Mouse (Mus musculus): ENCODE data around the gene Disc1. TPM values are rescaled to one million over a fixed set of nuclear protein-coding genes. Genes with fewer than 3 reads are reported as not detected.
A peak's percentile ranks its signal among the peaks of the same experiment; 100 is the strongest.

Disc1 gene
- polyA plus RNA-seq, 1 experiment from 2014 or later = 2.2 TPM

DNA sequence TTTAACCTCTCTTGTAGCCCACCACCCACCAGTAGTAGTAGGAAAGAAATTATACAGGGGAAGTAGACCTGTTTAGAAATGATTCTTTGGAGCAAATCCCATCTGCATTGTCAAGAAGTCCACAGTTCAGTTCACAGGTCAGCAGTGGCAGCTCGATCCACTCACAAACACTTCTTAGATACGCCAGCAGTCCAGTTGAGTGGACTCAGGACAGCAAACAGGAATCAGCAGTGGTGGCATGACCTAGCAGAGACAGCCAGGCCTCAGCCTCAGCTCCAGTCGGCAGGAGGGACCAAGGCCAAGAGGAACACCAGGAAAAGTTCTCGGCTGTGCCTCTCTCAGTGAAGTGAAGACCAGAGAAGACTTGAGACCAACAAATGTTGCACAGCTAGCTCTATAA is 121.7 kb downstream of the Disc1 start:
- ATAC-seq (ENCODE audit: low FRiP score, low TSS enrichment) = no peak
- Histone ChIP-seq H3K4me2 (replicated peaks; ENCODE audit: low read depth, low read length) (no peak overlapping the region), H3K4me3 (ENCODE audit: low read length) (no peak overlapping the region), H3K9me3 (ENCODE audit: control insufficient read depth, low read length) (no peaks in the 10 kb centered on the region), H3K36me3 (ENCODE audit: control insufficient read depth, insufficient read depth, low read length) (no peaks in the 10 kb centered on the region), H3K4me1 (ENCODE audit: control insufficient read depth, insufficient read depth, low read length) (no peaks in the 10 kb centered on the region), H3K27me3 (ENCODE audit: control insufficient read depth, insufficient read depth, low read length) (no peaks in the 10 kb centered on the region), H3K9ac (ENCODE audit: low read depth, low read length) (no peak overlapping the region), H3K27ac (ENCODE audit: low read depth, low read length) (no peak overlapping the region)
- 88% methylated on average over 4 of the region's 4 CpGs for WGBS

DNA sequence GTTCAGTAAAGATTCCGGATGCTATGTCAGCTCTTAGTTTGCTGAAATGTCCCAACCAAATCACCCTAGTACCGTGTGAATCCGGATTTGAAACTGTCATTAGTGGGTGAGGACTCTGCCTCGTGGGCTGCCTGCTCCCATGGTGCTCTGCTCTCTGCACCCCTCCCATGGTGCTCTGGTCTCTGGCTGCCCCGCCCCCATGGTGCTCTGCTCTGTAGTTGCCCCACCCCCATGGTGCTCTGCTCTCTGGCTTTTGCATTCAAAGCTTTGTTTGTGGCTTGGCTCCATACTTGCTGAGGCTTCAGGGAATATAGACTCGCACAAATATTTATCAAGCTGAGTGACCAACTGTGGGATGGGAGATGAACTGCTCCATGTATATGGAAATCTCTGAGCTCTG is 123.1 kb downstream of the Disc1 start:
- Histone ChIP-seq H3K9me3 (ENCODE audit: control insufficient read depth, low read length) (no peaks in the 10 kb centered on the region), H3K9ac (ENCODE audit: low read depth, low read length) (no peak overlapping the region), H3K27me3 (ENCODE audit: control insufficient read depth, insufficient read depth, low read length) (no peaks in the 10 kb centered on the region), H3K4me3 (ENCODE audit: low read length) (no peak overlapping the region), H3K36me3 (ENCODE audit: control insufficient read depth, insufficient read depth, low read length) (no peaks in the 10 kb centered on the region), H3K4me2 (replicated peaks; ENCODE audit: low read depth, low read length) (no peak overlapping the region), H3K27ac (ENCODE audit: low read depth, low read length) (no peak overlapping the region), H3K4me1 (ENCODE audit: control insufficient read depth, insufficient read depth, low read length) (no peaks in the 10 kb centered on the region)
- WGBS = 87% methylated on average over 6 of the region's 6 CpGs
- ATAC-seq (ENCODE audit: low FRiP score, low TSS enrichment) = no peak

DNA sequence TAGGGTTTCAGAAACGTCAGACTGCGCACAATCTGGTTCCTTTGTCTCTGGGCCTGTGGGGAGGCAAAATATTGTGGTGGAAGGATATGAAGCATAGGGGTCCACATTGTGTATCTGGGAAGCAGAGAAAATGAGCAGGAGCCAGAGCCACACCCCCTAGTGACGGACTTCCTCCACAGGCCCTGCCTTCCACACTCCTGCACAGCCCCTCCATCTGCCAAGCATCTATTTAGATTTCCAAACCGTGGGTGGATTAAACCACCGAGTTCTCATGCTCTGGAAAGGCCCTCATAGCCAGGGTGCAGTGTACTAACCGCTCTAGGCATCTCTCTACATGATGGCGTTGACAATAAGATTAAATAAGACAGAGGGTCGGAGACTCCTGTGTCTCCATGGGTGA is 124.0 kb downstream of the Disc1 start:
- Histone ChIP-seq H3K4me1 (ENCODE audit: control insufficient read depth, insufficient read depth, low read length) (no peaks in the 10 kb centered on the region), H3K27ac (ENCODE audit: low read depth, low read length) (no peak overlapping the region), H3K4me2 (replicated peaks; ENCODE audit: low read depth, low read length) (no peak overlapping the region), H3K36me3 (ENCODE audit: control insufficient read depth, insufficient read depth, low read length) (no peaks in the 10 kb centered on the region), H3K4me3 (ENCODE audit: low read length) (no peak overlapping the region), H3K9ac (ENCODE audit: low read depth, low read length) (no peak overlapping the region), H3K9me3 (ENCODE audit: control insufficient read depth, low read length) (no peaks in the 10 kb centered on the region), H3K27me3 (ENCODE audit: control insufficient read depth, insufficient read depth, low read length) (no peaks in the 10 kb centered on the region)
- 73% methylated on average over 8 of the region's 8 CpGs for WGBS
- no peak for ATAC-seq (ENCODE audit: low FRiP score, low TSS enrichment)

DNA sequence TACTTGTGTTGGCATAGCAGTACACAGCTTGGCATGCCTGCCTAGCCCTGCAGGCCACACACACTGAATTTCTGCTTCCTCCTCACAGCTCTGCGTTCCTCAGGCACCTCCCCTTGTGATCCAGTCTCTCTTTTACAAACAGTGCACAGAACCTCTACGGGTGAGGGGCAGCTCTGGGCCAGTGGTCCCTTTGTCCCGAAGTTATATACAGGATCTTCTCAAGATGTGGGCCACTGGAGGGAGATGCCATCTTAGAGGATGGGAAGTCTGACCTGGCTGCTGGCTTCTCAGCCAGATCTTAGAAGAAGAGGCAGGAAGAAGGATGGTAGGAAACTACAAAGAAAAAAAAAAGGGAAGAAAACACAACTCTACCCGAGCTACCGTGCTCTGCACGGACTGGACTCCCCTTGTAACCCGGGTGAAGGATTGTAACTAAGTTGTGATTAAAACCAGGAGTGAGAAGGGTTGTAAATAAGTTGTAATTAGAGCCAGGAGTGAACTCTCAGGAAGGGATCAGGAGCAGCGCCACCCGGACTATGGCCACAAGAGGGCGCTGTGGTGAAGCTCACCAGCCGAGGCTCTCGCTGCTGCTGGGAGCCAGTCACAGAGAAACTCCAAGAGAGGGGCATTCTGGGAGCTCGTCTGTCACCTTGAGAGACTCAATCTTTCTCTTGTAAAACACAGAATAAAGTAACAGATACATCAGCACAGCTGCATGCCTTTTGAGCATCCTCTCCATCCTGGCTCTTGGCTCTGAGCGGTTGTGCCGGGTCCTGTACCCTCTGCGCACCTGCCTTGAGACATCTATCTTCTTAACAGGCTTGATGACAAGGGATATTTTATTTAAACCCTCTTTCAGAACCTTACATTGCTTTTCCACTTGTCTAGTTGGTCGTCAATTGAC is 129.8 kb downstream of the Disc1 start:
- H3K9me3 ChIP-seq (ENCODE audit: control insufficient read depth, low read length) = no peaks in the 10 kb centered on the region
- H3K4me3 ChIP-seq (ENCODE audit: low read length) = no peak overlapping the region
- no peaks in the 10 kb centered on the region for H3K27me3 ChIP-seq (ENCODE audit: control insufficient read depth, insufficient read depth, low read length)
- H3K4me2 ChIP-seq (replicated peaks; ENCODE audit: low read depth, low read length) = no peak overlapping the region
- WGBS = 19% methylated on average over 17 of the region's 17 CpGs
- ATAC-seq (ENCODE audit: low FRiP score, low TSS enrichment) = peak; percentile 58; the same call in 1 of the 2 replicates
- H3K9ac ChIP-seq (ENCODE audit: low read depth, low read length) = no peak overlapping the region
- H3K27ac ChIP-seq (ENCODE audit: low read depth, low read length) = no peak overlapping the region
- H3K4me1 ChIP-seq (ENCODE audit: control insufficient read depth, insufficient read depth, low read length) = peaks cover 9% of the 10 kb centered on the region; the same call in 1 of the 2 replicates
- H3K36me3 ChIP-seq (ENCODE audit: control insufficient read depth, insufficient read depth, low read length) = no peaks in the 10 kb centered on the region

DNA sequence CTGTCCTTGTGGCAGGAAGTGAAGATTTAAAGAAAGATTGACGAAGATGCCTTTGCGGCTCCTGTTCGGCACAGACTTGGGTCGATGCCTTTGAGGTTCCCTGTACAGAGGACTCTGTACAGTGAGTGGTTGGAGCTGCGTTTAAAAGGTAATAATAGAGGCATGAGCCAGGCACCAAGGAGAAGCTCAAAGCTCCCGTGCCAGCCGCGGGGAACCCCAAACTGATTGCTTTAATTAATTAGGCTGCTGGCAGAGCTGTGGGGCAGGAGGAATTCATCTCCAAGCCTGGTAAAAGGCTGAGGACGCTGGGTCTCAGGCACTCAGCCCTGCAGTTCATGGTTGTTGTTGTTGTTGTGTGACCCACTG is 130.4 kb downstream of the Disc1 start:
- Histone ChIP-seq H3K36me3 (ENCODE audit: control insufficient read depth, insufficient read depth, low read length) (no peaks in the 10 kb centered on the region), H3K27ac (ENCODE audit: low read depth, low read length) (no peak overlapping the region), H3K4me1 (ENCODE audit: control insufficient read depth, insufficient read depth, low read length) (peaks cover 9% of the 10 kb centered on the region; the same call in 1 of the 2 replicates), H3K9me3 (ENCODE audit: control insufficient read depth, low read length) (no peaks in the 10 kb centered on the region), H3K4me2 (replicated peaks; ENCODE audit: low read depth, low read length) (no peak overlapping the region), H3K9ac (ENCODE audit: low read depth, low read length) (no peak overlapping the region), H3K27me3 (ENCODE audit: control insufficient read depth, insufficient read depth, low read length) (no peaks in the 10 kb centered on the region), H3K4me3 (ENCODE audit: low read length) (no peak overlapping the region)
- no peak for ATAC-seq (ENCODE audit: low FRiP score, low TSS enrichment)
- WGBS = 58% methylated on average over 9 of the region's 9 CpGs

DNA sequence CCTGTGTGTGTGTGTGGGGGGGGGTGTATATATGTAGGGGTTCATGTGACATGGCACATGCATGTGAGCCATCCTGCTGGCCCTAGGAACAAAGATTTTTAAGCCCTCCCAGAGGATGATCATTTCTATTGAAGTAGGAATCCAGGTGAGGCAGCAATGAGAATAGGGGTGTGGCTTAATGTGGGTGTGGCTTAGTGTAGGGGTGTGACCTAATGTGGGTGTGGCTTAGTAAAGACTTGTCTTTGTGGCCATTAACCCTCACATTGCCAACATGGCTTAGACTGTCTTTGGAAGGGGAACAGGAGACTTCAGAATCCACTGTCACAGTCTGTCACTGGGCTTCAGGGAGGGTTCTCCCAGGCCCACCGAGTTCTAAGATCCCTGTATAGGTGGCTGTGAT is 130.9 kb downstream of the Disc1 start:
- Histone ChIP-seq H3K4me3 (ENCODE audit: low read length) (no peak overlapping the region), H3K27me3 (ENCODE audit: control insufficient read depth, insufficient read depth, low read length) (no peaks in the 10 kb centered on the region), H3K4me2 (replicated peaks; ENCODE audit: low read depth, low read length) (no peak overlapping the region), H3K36me3 (ENCODE audit: control insufficient read depth, insufficient read depth, low read length) (no peaks in the 10 kb centered on the region), H3K27ac (ENCODE audit: low read depth, low read length) (no peak overlapping the region), H3K4me1 (ENCODE audit: control insufficient read depth, insufficient read depth, low read length) (peaks cover 9% of the 10 kb centered on the region; the same call in 1 of the 2 replicates), H3K9me3 (ENCODE audit: control insufficient read depth, low read length) (no peaks in the 10 kb centered on the region), H3K9ac (ENCODE audit: low read depth, low read length) (no peak overlapping the region)
- WGBS = 68% methylated on average over 1 of the region's 1 CpGs
- no peak for ATAC-seq (ENCODE audit: low FRiP score, low TSS enrichment)

DNA sequence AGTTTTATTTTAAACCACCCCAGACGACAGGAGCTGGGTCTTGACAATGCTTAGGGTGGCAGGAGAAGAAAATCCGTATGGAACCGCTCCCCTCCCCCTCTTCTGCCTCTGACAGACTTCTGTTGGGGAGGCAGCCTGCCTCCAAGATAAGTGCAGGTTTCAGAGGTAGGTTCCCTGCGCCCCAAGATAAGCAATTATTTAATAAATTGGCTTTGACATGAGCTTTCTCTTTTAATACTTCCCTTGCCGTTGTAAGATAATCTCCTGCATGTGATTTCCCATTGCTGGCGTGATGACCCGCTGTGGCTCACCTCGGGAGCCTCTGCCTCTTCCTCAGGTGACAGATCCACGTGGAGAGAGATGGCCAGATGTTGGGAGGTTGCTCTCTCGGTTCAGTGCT is 133.0 kb downstream of the Disc1 start:
- Histone ChIP-seq H3K27ac (ENCODE audit: low read depth, low read length) (no peak overlapping the region), H3K4me1 (ENCODE audit: control insufficient read depth, insufficient read depth, low read length) (peaks cover 9% of the 10 kb centered on the region; the same call in 1 of the 2 replicates), H3K4me3 (ENCODE audit: low read length) (no peak overlapping the region), H3K9ac (ENCODE audit: low read depth, low read length) (no peak overlapping the region), H3K36me3 (ENCODE audit: control insufficient read depth, insufficient read depth, low read length) (no peaks in the 10 kb centered on the region), H3K27me3 (ENCODE audit: control insufficient read depth, insufficient read depth, low read length) (no peaks in the 10 kb centered on the region), H3K9me3 (ENCODE audit: control insufficient read depth, low read length) (no peaks in the 10 kb centered on the region), H3K4me2 (replicated peaks; ENCODE audit: low read depth, low read length) (no peak overlapping the region)
- no peak for ATAC-seq (ENCODE audit: low FRiP score, low TSS enrichment)
- 30% methylated on average over 10 of the region's 10 CpGs for WGBS

DNA sequence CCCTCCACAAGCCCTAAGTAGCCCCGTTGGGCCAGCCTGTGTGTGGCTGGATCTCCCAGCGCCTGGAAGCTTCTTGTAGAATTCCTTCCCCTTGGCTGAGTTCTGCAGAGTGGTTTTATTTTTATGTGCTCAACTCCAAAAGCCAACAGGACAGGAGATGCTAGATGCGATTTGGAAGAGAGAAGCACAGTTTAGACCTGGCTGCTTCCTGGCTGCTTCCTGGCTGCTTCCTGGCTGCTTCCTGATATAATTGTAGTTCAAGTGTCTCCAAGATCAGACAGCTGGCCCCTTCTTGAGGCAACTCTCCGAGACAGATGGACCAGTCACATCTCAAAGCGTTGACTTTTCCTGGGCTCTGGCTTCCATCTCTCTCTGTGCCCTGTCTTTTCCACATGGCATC is 139.7 kb downstream of the Disc1 start:
- Histone ChIP-seq H3K4me2 (replicated peaks; ENCODE audit: low read depth, low read length) (no peak overlapping the region), H3K4me1 (ENCODE audit: control insufficient read depth, insufficient read depth, low read length) (peaks cover 28% of the 10 kb centered on the region), H3K27me3 (ENCODE audit: control insufficient read depth, insufficient read depth, low read length) (no peaks in the 10 kb centered on the region; the same call in 1 of the 2 replicates), H3K9me3 (ENCODE audit: control insufficient read depth, low read length) (no peaks in the 10 kb centered on the region), H3K9ac (ENCODE audit: low read depth, low read length) (no peak overlapping the region), H3K4me3 (ENCODE audit: low read length) (no peak overlapping the region), H3K36me3 (ENCODE audit: control insufficient read depth, insufficient read depth, low read length) (no peaks in the 10 kb centered on the region), H3K27ac (ENCODE audit: low read depth, low read length) (no peak overlapping the region)
- 83% methylated on average over 5 of the region's 5 CpGs for WGBS
- no peak for ATAC-seq (ENCODE audit: low FRiP score, low TSS enrichment)

DNA sequence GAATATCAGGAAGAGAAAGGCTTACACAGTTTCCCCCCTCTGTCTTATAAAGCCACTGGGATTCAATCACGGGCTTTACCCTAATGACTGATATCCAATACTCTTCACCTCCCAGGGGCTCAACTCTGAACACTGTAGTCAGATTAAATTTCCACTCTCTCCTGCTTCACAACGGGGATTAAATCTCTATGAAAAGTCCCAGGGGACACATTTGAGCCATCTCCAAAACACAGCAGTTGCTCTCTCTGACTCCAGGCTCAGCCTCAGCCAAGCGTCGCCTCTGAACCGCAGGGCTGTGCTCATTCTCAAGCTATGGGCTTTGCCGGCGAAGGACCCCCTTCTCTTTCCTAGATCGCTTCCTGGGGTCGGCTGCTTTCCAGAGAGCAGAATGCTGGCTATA is 141.1 kb downstream of the Disc1 start:
- no peak overlapping the region for H3K9ac ChIP-seq (ENCODE audit: low read depth, low read length)
- peaks cover 36% of the 10 kb centered on the region for H3K4me1 ChIP-seq (ENCODE audit: control insufficient read depth, insufficient read depth, low read length)
- no peak overlapping the region for H3K4me2 ChIP-seq (replicated peaks; ENCODE audit: low read depth, low read length)
- 34% methylated on average over 9 of the region's 9 CpGs for WGBS
- ATAC-seq (ENCODE audit: low FRiP score, low TSS enrichment) = no peak
- no peaks in the 10 kb centered on the region for H3K9me3 ChIP-seq (ENCODE audit: control insufficient read depth, low read length)
- H3K36me3 ChIP-seq (ENCODE audit: control insufficient read depth, insufficient read depth, low read length) = no peaks in the 10 kb centered on the region
- no peaks in the 10 kb centered on the region; the same call in 1 of the 2 replicates for H3K27me3 ChIP-seq (ENCODE audit: control insufficient read depth, insufficient read depth, low read length)
- H3K4me3 ChIP-seq (ENCODE audit: low read length) = no peak overlapping the region
- no peak overlapping the region for H3K27ac ChIP-seq (ENCODE audit: low read depth, low read length)

Data from kidney, embryonic 14.5 days (tissue).